Mouse (Mus musculus): Measurements from ENCODE around the gene Poc1a. TPM values are rescaled to one million over a fixed set of nuclear protein-coding genes. Genes with fewer than 3 reads are reported as not detected.
A peak's percentile ranks its signal among the peaks of the same experiment; 100 is the strongest.

Gene Poc1a
- polyA plus RNA-seq, 1 experiment from 2014 or later, result 32.0 TPM

- Histone ChIP-seq H3K9ac (no peak overlapping the region), H3K27me3 (no peaks in the 10 kb centered on the region), H3K27ac (peak overlapping the region; percentile 79), H3K4me3 (no peak overlapping the region), H3K9me3 (no peaks in the 10 kb centered on the region), H3K4me1 (peaks cover 24% of the 10 kb centered on the region), H3K36me3 (peaks cover 50% of the 10 kb centered on the region), H3K4me2 (peak overlapping the region; percentile 4; the same call in 1 of the 2 replicates)
- ATAC-seq (ENCODE audit: borderline replicate concordance, extremely low read depth, low FRiP score, low TSS enrichment), result no peak
- WGBS, result 55% methylated on average over 19 of the region's 19 CpGs
These were observed 37.9 kb upstream of the Poc1a start for GRCm38 (mm10) chr9:106242813-106243488.

DNA sequence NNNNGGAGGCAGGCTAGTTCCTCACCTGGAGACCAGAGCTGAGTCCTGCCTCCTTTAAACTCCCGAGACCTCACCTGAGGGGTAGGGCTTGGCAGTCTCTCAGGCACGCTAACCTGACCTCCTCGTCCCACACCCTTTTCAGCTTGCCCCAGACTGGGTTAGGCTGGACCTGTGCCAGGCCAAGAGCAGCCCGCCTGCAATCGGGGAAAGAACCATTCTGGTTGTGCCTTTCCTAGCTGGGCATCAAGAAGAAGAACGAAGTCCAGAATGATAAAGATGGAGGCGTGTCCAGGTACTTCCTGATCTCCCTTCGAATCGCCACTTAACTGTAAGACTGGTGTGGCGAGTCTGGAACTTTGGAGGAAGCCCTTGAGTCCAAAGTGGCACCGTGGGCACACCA, 31.3 kb upstream of the Poc1a start:
- Histone ChIP-seq H3K27me3 (no peaks in the 10 kb centered on the region), H3K36me3 (no peaks in the 10 kb centered on the region; the same call in 1 of the 2 replicates), H3K9me3 (no peaks in the 10 kb centered on the region), H3K9ac (no peak overlapping the region), H3K4me2 (no peak overlapping the region), H3K4me1 (peaks cover 45% of the 10 kb centered on the region), H3K4me3 (no peak overlapping the region), H3K27ac (peak overlapping the region; percentile 77)
- ATAC-seq (ENCODE audit: borderline replicate concordance, extremely low read depth, low FRiP score, low TSS enrichment), result no peak
- 57% methylated on average over 11 of the region's 11 CpGs for WGBS

DNA sequence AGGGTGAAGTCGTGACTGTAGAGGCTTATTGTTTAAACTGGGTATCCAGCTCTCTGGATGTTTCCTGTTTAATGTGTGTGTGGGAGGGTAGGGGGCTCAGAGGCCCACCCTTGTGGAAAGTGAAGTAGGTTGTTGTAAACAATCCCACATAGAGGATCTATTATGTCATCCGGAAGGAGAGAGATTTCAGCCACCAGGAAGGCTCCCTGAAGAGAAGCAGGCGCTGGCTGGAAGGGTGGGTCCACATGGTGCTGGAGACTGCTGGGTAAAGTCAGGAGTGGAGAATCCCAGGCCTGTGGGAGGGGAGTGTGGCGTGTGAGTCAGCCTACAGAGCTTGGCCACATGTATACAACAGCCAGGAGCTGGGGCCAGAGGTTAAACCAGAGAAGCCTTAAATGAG, 30.6 kb upstream of the Poc1a start:
- peak; percentile 50; the same call in 1 of the 2 replicates for ATAC-seq (ENCODE audit: borderline replicate concordance, extremely low read depth, low FRiP score, low TSS enrichment)

GRCm38 (mm10) chr9:106251066-106251465, 29.8 kb upstream of the Poc1a start:
- H3K27ac ChIP-seq, result no peak overlapping the region; the same call in 1 of the 2 replicates
- no peak overlapping the region for H3K4me3 ChIP-seq
- no peak overlapping the region for H3K9ac ChIP-seq
- peaks cover 39% of the 10 kb centered on the region for H3K4me1 ChIP-seq
- 49% methylated on average over 8 of the region's 8 CpGs for WGBS
- H3K27me3 ChIP-seq, result no peaks in the 10 kb centered on the region
- H3K36me3 ChIP-seq, result no peaks in the 10 kb centered on the region
- no peak overlapping the region for H3K4me2 ChIP-seq
- H3K9me3 ChIP-seq, result no peaks in the 10 kb centered on the region
- no peak for ATAC-seq (ENCODE audit: borderline replicate concordance, extremely low read depth, low FRiP score, low TSS enrichment)

More for the DNA sequence above, 30.6 kb upstream of the Poc1a start:
- Histone ChIP-seq H3K9ac (no peak overlapping the region), H3K4me2 (no peak overlapping the region), H3K4me1 (peaks cover 40% of the 10 kb centered on the region), H3K27ac (peak overlapping the region; percentile 77), H3K36me3 (no peaks in the 10 kb centered on the region), H3K9me3 (no peaks in the 10 kb centered on the region), H3K4me3 (no peak overlapping the region), H3K27me3 (no peaks in the 10 kb centered on the region)
- 13% methylated on average over 4 of the region's 4 CpGs for WGBS

GRCm38 (mm10) chr9:106254001-106254400, 26.9 kb upstream of the Poc1a start:
- 64% methylated on average over 2 of the region's 2 CpGs for WGBS
- no peak overlapping the region for H3K9ac ChIP-seq
- H3K27ac ChIP-seq, result peak overlapping the region; percentile 23; the same call in 1 of the 2 replicates
- H3K4me3 ChIP-seq, result no peak overlapping the region
- H3K4me1 ChIP-seq, result peaks cover 19% of the 10 kb centered on the region
- ATAC-seq (ENCODE audit: borderline replicate concordance, extremely low read depth, low FRiP score, low TSS enrichment), result no peak
- H3K27me3 ChIP-seq, result no peaks in the 10 kb centered on the region
- H3K36me3 ChIP-seq, result no peaks in the 10 kb centered on the region
- H3K4me2 ChIP-seq, result no peak overlapping the region
- no peaks in the 10 kb centered on the region for H3K9me3 ChIP-seq

DNA sequence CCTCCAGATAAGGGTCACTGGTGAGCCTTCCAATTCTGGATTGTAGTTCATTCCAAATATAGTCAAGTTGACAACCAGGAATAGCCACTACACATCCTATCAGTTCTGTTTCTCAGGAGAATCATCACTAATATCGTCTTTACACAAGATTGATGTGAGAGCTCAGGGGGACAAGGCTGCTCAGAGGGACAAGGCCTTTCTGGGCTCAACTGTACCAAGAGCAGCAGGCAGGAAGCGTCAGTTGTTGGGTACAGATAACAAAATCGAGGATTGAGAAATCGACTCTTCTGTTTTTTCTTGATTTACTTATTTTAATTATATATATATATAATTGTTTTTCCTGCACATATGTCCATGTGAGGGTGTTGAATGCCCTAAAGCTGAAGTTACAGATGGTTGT, 22.4 kb upstream of the Poc1a start:
- no peak overlapping the region for H3K4me2 ChIP-seq
- no peaks in the 10 kb centered on the region for H3K36me3 ChIP-seq
- H3K27ac ChIP-seq, result no peak overlapping the region
- no peaks in the 10 kb centered on the region for H3K9me3 ChIP-seq
- no peak overlapping the region for H3K4me3 ChIP-seq
- ATAC-seq (ENCODE audit: borderline replicate concordance, extremely low read depth, low FRiP score, low TSS enrichment), result no peak
- WGBS, result 76% methylated on average over 4 of the region's 4 CpGs
- H3K27me3 ChIP-seq, result no peaks in the 10 kb centered on the region
- 0 out of 2 replicates have a peak, but pooled peaks cover 4% of the 10 kb centered on the region for H3K4me1 ChIP-seq
- H3K9ac ChIP-seq, result no peak overlapping the region

DNA sequence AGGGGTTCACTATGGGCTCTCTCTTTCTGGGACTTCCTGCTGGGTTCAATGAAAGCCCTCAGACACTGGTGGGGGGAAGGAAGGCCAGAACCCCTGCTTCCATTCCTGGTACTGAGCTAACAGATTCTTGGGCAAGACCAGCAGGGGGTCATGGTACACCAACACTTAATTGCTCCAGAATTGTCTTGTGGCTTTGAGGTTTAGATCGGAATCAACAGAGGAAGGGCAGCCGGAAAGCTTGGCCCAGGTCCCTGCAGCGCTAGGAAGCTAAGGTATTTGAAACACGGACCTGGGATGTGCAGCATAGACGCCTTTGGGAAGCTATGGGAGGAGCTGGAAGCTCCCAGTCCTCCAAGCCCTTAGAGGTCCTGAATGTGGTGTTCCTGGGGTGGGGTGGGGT, 21.9 kb upstream of the Poc1a start:
- ATAC-seq (ENCODE audit: borderline replicate concordance, extremely low read depth, low FRiP score, low TSS enrichment), result no peak
- WGBS, result 65% methylated on average over 5 of the region's 5 CpGs
- Histone ChIP-seq H3K4me3 (no peak overlapping the region), H3K27ac (no peak overlapping the region), H3K4me1 (0 out of 2 replicates have a peak, but pooled peaks cover 4% of the 10 kb centered on the region), H3K27me3 (no peaks in the 10 kb centered on the region), H3K9ac (no peak overlapping the region), H3K9me3 (no peaks in the 10 kb centered on the region), H3K4me2 (no peak overlapping the region), H3K36me3 (no peaks in the 10 kb centered on the region)

DNA sequence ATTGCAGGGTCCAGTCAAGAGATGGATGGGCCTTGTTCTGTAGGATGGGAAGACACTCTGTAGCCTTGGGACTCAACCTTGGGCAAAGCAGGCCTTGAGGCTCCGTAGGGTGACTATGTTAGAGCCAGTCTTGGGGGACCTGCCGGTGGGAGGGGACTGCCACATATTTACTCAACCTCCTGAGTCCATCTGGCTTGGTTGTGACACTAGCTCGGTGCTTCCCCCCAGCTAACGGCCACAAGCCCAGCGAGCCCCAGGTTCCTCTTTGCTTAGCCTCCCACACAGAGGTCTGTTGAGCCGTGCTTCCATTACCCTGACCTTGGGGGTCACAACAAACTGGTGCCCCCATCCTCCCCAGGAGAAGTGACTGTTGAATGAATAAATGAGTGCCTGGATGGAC, 19.8 kb upstream of the Poc1a start:
- Histone ChIP-seq H3K36me3 (no peaks in the 10 kb centered on the region), H3K4me1 (0 out of 2 replicates have a peak, but pooled peaks cover 11% of the 10 kb centered on the region), H3K9ac (no peak overlapping the region), H3K4me3 (no peak overlapping the region), H3K9me3 (no peaks in the 10 kb centered on the region), H3K4me2 (no peak overlapping the region), H3K27me3 (no peaks in the 10 kb centered on the region), H3K27ac (no peak overlapping the region)
- ATAC-seq (ENCODE audit: borderline replicate concordance, extremely low read depth, low FRiP score, low TSS enrichment), result no peak
- WGBS, result 68% methylated on average over 6 of the region's 6 CpGs

GRCm38 (mm10) chr9:106261491-106261890, 19.4 kb upstream of the Poc1a start:
- H3K4me3 ChIP-seq, result no peak overlapping the region
- H3K9ac ChIP-seq, result no peak overlapping the region
- no peak for ATAC-seq (ENCODE audit: borderline replicate concordance, extremely low read depth, low FRiP score, low TSS enrichment)
- H3K4me2 ChIP-seq, result no peak overlapping the region
- H3K36me3 ChIP-seq, result no peaks in the 10 kb centered on the region
- 0 out of 2 replicates have a peak, but pooled peaks cover 11% of the 10 kb centered on the region for H3K4me1 ChIP-seq
- H3K9me3 ChIP-seq, result no peaks in the 10 kb centered on the region
- H3K27me3 ChIP-seq, result no peaks in the 10 kb centered on the region
- WGBS, result 58% methylated on average over 3 of the region's 3 CpGs
- no peak overlapping the region for H3K27ac ChIP-seq

DNA sequence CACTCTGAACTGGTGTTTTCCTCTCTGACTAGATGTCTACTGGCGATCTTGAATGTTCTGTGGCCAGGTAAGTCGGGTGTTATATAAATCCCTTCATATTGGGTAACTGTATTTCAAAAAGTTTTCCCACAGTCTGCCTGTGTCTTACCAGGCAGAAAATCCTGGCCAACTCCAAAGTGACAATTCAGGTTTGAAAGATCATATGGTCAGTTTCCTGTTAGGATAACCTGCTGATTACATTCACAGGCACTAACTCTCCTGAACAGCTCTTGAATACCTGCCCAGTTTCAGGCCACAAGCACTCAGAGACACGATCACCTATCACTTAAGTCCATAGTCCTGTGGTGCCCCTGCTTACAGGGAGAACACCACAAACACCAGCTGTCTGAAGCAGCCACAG, 18.8 kb upstream of the Poc1a start:
- ATAC-seq (ENCODE audit: borderline replicate concordance, extremely low read depth, low FRiP score, low TSS enrichment), result no peak
- no peak overlapping the region for H3K4me3 ChIP-seq
- 0 out of 2 replicates have a peak, but pooled peaks cover 11% of the 10 kb centered on the region for H3K4me1 ChIP-seq
- 63% methylated on average over 3 of the region's 3 CpGs for WGBS
- no peak overlapping the region for H3K27ac ChIP-seq
- H3K36me3 ChIP-seq, result no peaks in the 10 kb centered on the region
- no peak overlapping the region for H3K4me2 ChIP-seq
- no peaks in the 10 kb centered on the region for H3K27me3 ChIP-seq
- H3K9me3 ChIP-seq, result no peaks in the 10 kb centered on the region
- no peak overlapping the region for H3K9ac ChIP-seq

DNA sequence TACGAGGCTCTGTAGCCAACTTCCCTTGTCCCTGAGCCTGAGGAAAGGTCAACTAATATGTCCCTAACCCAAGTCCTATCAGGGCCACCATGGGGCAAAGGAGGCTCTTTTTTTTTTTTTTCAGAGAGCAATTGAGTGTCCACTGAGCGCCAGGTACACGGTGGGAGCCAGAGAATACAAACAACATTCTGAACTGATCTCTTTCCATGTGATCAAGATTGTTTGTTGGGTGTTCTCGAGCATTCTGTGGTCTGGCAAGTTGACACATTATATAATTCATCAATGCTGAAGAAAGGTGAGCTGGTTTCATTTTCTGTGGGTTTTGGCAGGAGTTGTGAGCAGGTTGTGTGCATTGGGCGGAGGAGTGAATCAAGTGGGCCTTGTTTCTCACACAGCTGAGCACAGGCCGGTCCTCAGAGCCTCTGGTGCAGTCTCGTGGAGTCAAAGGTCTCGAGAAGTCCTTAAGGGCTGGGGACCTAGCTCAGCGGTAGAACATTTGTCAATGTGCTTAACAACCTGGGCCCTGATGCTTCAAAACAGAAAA, 17.4 kb upstream of the Poc1a start:
- Histone ChIP-seq H3K9ac (no peak overlapping the region), H3K36me3 (no peaks in the 10 kb centered on the region), H3K4me2 (no peak overlapping the region), H3K4me1 (0 out of 2 replicates have a peak, but pooled peaks cover 8% of the 10 kb centered on the region), H3K27me3 (no peaks in the 10 kb centered on the region), H3K27ac (no peak overlapping the region), H3K4me3 (no peak overlapping the region), H3K9me3 (no peaks in the 10 kb centered on the region)
- 65% methylated on average over 9 of the region's 9 CpGs for WGBS
- ATAC-seq (ENCODE audit: borderline replicate concordance, extremely low read depth, low FRiP score, low TSS enrichment), result no peak

DNA sequence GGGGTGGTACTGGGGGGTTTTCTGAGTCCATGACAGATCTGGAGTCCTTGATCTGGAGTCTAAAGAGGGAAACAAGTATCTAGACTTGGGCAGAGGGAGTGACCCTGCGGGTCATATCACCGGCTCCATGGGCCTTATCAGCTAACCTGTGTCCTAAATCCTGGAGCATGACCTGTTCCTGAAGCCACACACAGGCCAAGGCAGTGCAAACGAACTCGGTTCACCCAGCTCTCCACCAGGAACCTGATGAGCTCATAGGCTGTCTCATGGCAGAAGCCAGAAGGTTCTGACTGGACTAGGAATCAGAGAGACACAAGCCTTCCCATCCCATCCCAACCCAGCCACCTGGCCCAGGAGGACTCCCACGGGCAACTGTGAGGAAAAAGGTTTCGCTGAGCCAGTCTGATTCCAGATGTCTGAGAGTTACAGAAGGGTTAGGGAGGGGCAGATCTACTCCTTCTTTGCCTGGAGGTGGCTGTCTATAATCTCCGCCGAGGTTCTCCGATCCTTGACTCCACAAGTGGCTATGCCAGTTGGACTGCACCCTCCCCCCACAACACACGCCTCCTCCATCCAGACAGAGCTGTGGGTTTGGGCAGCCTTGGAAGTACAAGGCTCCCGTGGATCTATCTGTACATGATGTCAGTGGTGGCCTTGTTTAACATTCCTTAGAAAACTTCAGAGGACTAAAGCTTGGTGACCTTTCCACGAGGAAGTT, 15.3 kb upstream of the Poc1a start:
- no peak overlapping the region for H3K4me3 ChIP-seq
- 0 out of 2 replicates have a peak, but pooled peaks cover 18% of the 10 kb centered on the region for H3K4me1 ChIP-seq
- WGBS, result 48% methylated on average over 12 of the region's 12 CpGs
- H3K27ac ChIP-seq, result no peak overlapping the region
- no peak for ATAC-seq (ENCODE audit: borderline replicate concordance, extremely low read depth, low FRiP score, low TSS enrichment)
- no peak overlapping the region for H3K4me2 ChIP-seq
- no peaks in the 10 kb centered on the region for H3K36me3 ChIP-seq
- no peak overlapping the region for H3K9ac ChIP-seq
- no peaks in the 10 kb centered on the region for H3K9me3 ChIP-seq
- no peaks in the 10 kb centered on the region for H3K27me3 ChIP-seq

All from lung, embryonic 15.5 days (tissue).